Mouse (Mus musculus): ENCODE measurements at regions not wholly inside any gene's neighbourhood (a gene's known extent, or its start where the extent isn't known, plus 50 kb on each side); places are given as distances from the start of the nearest gene placed in this dataset.
"Not testable (repeated sequence)": the region's sequence is repeated elsewhere in the genome, so short reads cannot be mapped to it uniquely, and the experiment has no call there.

DNA sequence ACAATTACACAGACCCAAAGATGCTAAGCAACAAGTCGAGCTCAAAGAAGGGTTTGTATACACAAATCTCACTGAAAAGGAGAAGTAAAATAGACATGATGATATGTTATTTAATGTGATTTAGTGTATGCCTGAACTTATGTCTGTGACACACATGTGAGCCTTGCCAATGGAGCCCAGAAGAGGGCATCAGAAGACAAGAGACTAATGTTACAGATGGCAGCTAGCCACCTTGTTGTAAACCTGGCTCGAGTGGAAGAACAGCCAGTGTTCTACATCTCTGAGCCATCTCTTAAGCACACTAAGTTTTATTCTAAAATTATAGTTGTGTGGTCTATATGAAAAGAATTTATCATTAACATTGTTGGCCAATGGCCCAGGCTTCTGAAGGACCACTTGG, 943.7 kb upstream of the Prmt6 start:
- Histone ChIP-seq H3K4me3 (ENCODE audit: insufficient read depth, low read depth, low read length) (no peak overlapping the region), H3K9ac (ENCODE audit: low read depth, low read length) (no peak overlapping the region), H3K27ac (replicated peaks; ENCODE audit: insufficient read depth, low read depth, low read length) (no peak overlapping the region), H3K27me3 (ENCODE audit: control insufficient read depth, insufficient read depth, low read length) (no peaks in the 10 kb centered on the region), H3K79me2 (ENCODE audit: control insufficient read depth, insufficient read depth, low read length) (no peaks in the 10 kb centered on the region), H3K36me3 (ENCODE audit: control insufficient read depth, insufficient read depth, low read length) (no peaks in the 10 kb centered on the region), H3K4me1 (ENCODE audit: control insufficient read depth, insufficient read depth, low read length) (no peaks in the 10 kb centered on the region)
- 48% methylated on average over 2 of the region's 2 CpGs for WGBS
- TF ChIP-seq POLR2A (IDR thresholded peaks at IDR 0.05; ENCODE audit: extremely low read depth, insufficient read depth, low read length), result no peak
- no peak for TF ChIP-seq CTCF (IDR thresholded peaks at IDR 0.05; ENCODE audit: low read depth, low read length)
- DNase-seq (ENCODE audit: extremely low read depth, low read depth, low spot score), result peak; percentile 4

GRCm38 (mm10) chr3:111166698-111167097, 915.9 kb upstream of the Prmt6 start:
- H3K4me3 ChIP-seq (ENCODE audit: insufficient read depth, low read depth, low read length), result no peak overlapping the region
- whole genome bisulfite sequencing, result 88% methylated on average over 3 of the region's 3 CpGs
- H3K36me3 ChIP-seq (ENCODE audit: control insufficient read depth, insufficient read depth, low read length), result no peaks in the 10 kb centered on the region
- TF ChIP-seq CTCF (IDR thresholded peaks at IDR 0.05; ENCODE audit: low read depth, low read length) (no peak), POLR2A (IDR thresholded peaks at IDR 0.05; ENCODE audit: extremely low read depth, insufficient read depth, low read length) (no peak)
- H3K9ac ChIP-seq (ENCODE audit: low read depth, low read length), result no peak overlapping the region
- no peaks in the 10 kb centered on the region for H3K27me3 ChIP-seq (ENCODE audit: control insufficient read depth, insufficient read depth, low read length)
- H3K27ac ChIP-seq (replicated peaks; ENCODE audit: insufficient read depth, low read depth, low read length), result no peak overlapping the region
- H3K4me1 ChIP-seq (ENCODE audit: control insufficient read depth, insufficient read depth, low read length), result no peaks in the 10 kb centered on the region
- DNase-seq (ENCODE audit: extremely low read depth, low read depth, low spot score), result no peak
- no peaks in the 10 kb centered on the region for H3K79me2 ChIP-seq (ENCODE audit: control insufficient read depth, insufficient read depth, low read length)

DNA sequence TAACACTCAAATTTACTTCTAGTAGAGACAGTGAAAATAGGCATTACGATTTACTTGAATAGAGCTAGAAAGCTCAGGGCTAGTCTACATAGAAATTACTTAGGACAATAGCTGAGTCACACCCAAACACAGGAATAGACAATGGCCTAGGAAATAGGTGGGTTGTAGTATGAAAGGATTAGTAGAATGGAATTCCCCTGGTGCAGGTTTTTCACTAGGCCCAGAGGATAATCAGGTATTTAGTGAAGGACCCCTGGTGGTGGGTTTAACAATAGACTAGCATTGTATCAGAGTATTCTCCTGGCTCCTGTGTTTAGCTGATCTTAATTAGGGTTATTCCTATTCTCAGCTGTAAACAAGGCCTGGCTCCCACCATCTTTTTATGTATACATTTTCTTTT, 890.4 kb upstream of the Prmt6 start:
- not testable (repeated sequence) for H3K27ac ChIP-seq (replicated peaks; ENCODE audit: insufficient read depth, low read depth, low read length); H3K4me1 ChIP-seq (ENCODE audit: control insufficient read depth, insufficient read depth, low read length); H3K27me3 ChIP-seq (ENCODE audit: control insufficient read depth, insufficient read depth, low read length); H3K36me3 ChIP-seq (ENCODE audit: control insufficient read depth, insufficient read depth, low read length); DNase-seq (ENCODE audit: extremely low read depth, low read depth, low spot score); H3K4me3 ChIP-seq (ENCODE audit: insufficient read depth, low read depth, low read length); H3K79me2 ChIP-seq (ENCODE audit: control insufficient read depth, insufficient read depth, low read length); H3K9ac ChIP-seq (ENCODE audit: low read depth, low read length)
- WGBS, result 91% methylated on average over 1 of the region's 1 CpGs

GRCm38 (mm10) chr3:111108982-111109381, 858.2 kb upstream of the Prmt6 start:
- Histone ChIP-seq H3K36me3 (ENCODE audit: control insufficient read depth, insufficient read depth, low read length) (no peaks in the 10 kb centered on the region), H3K4me3 (ENCODE audit: insufficient read depth, low read depth, low read length) (no peak overlapping the region), H3K9ac (ENCODE audit: low read depth, low read length) (no peak overlapping the region), H3K79me2 (ENCODE audit: control insufficient read depth, insufficient read depth, low read length) (no peaks in the 10 kb centered on the region), H3K4me1 (ENCODE audit: control insufficient read depth, insufficient read depth, low read length) (no peaks in the 10 kb centered on the region), H3K27ac (replicated peaks; ENCODE audit: insufficient read depth, low read depth, low read length) (no peak overlapping the region), H3K27me3 (ENCODE audit: control insufficient read depth, insufficient read depth, low read length) (no peaks in the 10 kb centered on the region)
- no peak for DNase-seq (ENCODE audit: extremely low read depth, low read depth, low spot score)
- WGBS, result 87% methylated on average over 7 of the region's 7 CpGs
- no peak for TF ChIP-seq CTCF (IDR thresholded peaks at IDR 0.05; ENCODE audit: low read depth, low read length)
- no peak for TF ChIP-seq POLR2A (IDR thresholded peaks at IDR 0.05; ENCODE audit: extremely low read depth, insufficient read depth, low read length)

- Histone ChIP-seq H3K27ac (replicated peaks; ENCODE audit: insufficient read depth, low read depth, low read length) (0 out of 2 replicates have a peak overlapping the region, but pooled peaks have one; percentile 35), H3K36me3 (ENCODE audit: control insufficient read depth, insufficient read depth, low read length) (no peaks in the 10 kb centered on the region), H3K4me1 (ENCODE audit: control insufficient read depth, insufficient read depth, low read length) (peaks cover 4% of the 10 kb centered on the region; the same call in 1 of the 2 replicates), H3K27me3 (ENCODE audit: control insufficient read depth, insufficient read depth, low read length) (no peaks in the 10 kb centered on the region), H3K79me2 (ENCODE audit: control insufficient read depth, insufficient read depth, low read length) (no peaks in the 10 kb centered on the region), H3K4me3 (ENCODE audit: insufficient read depth, low read depth, low read length) (no peak overlapping the region), H3K9ac (ENCODE audit: low read depth, low read length) (no peak overlapping the region)
- no peak for TF ChIP-seq POLR2A (IDR thresholded peaks at IDR 0.05; ENCODE audit: extremely low read depth, insufficient read depth, low read length)
- TF ChIP-seq CTCF (IDR thresholded peaks at IDR 0.05; ENCODE audit: low read depth, low read length), result no peak
- WGBS, result 32% methylated on average over 1 of the region's 1 CpGs
- peak; percentile 93 for DNase-seq (ENCODE audit: extremely low read depth, low read depth, low spot score)
Observed at GRCm38 (mm10) chr3:111102646-111103045, 851.8 kb upstream of the Prmt6 start.

DNA sequence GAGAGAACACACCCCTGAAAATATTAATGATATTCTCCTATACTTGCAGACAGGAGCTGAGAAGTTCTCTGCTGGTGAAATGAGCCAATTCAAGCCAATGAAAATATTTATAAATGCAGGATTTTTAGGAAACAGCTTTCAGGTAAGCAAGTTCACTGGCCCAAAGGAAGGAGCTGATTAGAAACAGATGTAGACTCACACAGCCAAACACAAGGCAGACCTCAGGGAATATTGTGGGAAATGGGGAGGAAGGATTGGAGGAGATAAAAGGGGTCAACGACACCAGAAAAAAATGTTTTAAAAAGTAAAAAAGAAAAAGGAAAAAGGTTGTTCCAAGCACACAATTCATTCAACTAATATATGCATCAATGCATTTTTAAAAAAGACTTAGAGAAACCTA, 823.5 kb upstream of the Prmt6 start:
- H3K9ac ChIP-seq (ENCODE audit: low read depth, low read length), result no peak overlapping the region
- no peaks in the 10 kb centered on the region for H3K36me3 ChIP-seq (ENCODE audit: control insufficient read depth, insufficient read depth, low read length)
- H3K4me1 ChIP-seq (ENCODE audit: control insufficient read depth, insufficient read depth, low read length), result no peaks in the 10 kb centered on the region
- no peaks in the 10 kb centered on the region for H3K79me2 ChIP-seq (ENCODE audit: control insufficient read depth, insufficient read depth, low read length)
- no peak for TF ChIP-seq POLR2A (IDR thresholded peaks at IDR 0.05; ENCODE audit: extremely low read depth, insufficient read depth, low read length)
- TF ChIP-seq CTCF (IDR thresholded peaks at IDR 0.05; ENCODE audit: low read depth, low read length), result no peak
- no peak overlapping the region for H3K27ac ChIP-seq (replicated peaks; ENCODE audit: insufficient read depth, low read depth, low read length)
- no peak overlapping the region for H3K4me3 ChIP-seq (ENCODE audit: insufficient read depth, low read depth, low read length)
- H3K27me3 ChIP-seq (ENCODE audit: control insufficient read depth, insufficient read depth, low read length), result no peaks in the 10 kb centered on the region
- 67% methylated on average over 1 of the region's 1 CpGs for WGBS
- no peak for DNase-seq (ENCODE audit: extremely low read depth, low read depth, low spot score)

All from liver, adult 2 months (tissue).